In the genomic region with DNA sequence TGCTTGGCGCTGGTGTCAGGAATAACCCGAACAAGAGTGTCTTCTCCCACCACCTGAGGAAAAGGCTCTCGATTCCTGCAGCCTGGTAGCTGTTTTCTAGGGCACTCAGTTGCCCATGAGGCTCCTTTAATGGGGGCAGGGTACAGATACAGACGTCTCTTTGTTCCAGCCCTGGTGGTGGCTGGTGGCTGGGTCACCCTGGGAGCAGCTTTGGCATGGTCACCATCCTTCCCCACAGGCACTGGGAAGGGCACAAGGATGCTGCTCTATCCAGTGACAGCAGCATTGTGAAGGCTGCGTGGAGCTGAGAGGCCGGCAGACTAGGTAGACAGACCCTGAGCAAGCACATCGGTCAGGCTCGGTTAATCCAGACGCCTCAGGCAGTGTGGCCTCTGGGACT, we compare ENCODE assay signal across 19 mouse cellular contexts. TPM values are rescaled to one million over a fixed set of nuclear protein-coding genes. Genes with fewer than 3 reads are reported as not detected.
DNase-seq lines count a peak whose midpoint lies in the region; ATAC-seq and TF ChIP-seq lines count a peak whose summit lies in the region.
"Had no signal": no experiment of that assay in that cellular context is flagged by ENCODE, and none has a peak within 500 bp of the region (broad histone marks: within the 10 kb centered on the region; RNA-seq: fewer than 3 reads in every experiment).

No protein-coding gene starts in this region.

- peaks cover 63% of the 10 kb centered on the region for H3K36me3 ChIP-seq in macrophage (ENCODE audit: inconsistent target)

- no peak for DNase-seq in frontal cortex, postnatal 25 days (ENCODE audit: low spot score in 2 of 2)
- DNase-seq in layer of hippocampus, adult 2 months (ENCODE audit: low spot score in 2 of 2), result no peak
- DNase-seq in layer of hippocampus, adult 9-10 months (ENCODE audit: low spot score), result no peak
- peak; percentile 73 for DNase-seq in retina, postnatal 1 day
- DNase-seq in retina, embryonic 14.5 days (ENCODE audit: low spot score), result no peak
- DNase-seq: cerebellum, postnatal 14 days; heart, postnatal 14 days; kidney, adult 11 months; midbrain, embryonic 14.5 days; thymus, adult 18-20 months; thymus, postnatal 4 days had no signal

- 90% methylated on average over 9 of the region's 9 CpGs for WGBS in macrophage (ENCODE audit: missing documents)

- peak overlapping the region; percentile 90 for H3K27ac ChIP-seq in layer of hippocampus, adult 2 months
- H3K27ac ChIP-seq in macrophage, result peak overlapping the region; percentile 94; the same call in 1 of the 2 replicates
- H3K27ac ChIP-seq: kidney, postnatal 0 days; limb, embryonic 15.5 days; liver, embryonic 15.5 days had no signal

- H3K4me3 ChIP-seq in layer of hippocampus, adult 2 months, result no peak overlapping the region
- no peak overlapping the region for H3K4me3 ChIP-seq in macrophage (ENCODE audit: inconsistent target)
- H3K4me3 ChIP-seq: heart, embryonic 12.5 days; limb, embryonic 15.5 days; liver, embryonic 15.5 days had no signal

- peaks cover 98% of the 10 kb centered on the region for H3K79me2 ChIP-seq in macrophage (ENCODE audit: inconsistent target)

- TF ChIP-seq CTCF in layer of hippocampus, adult 2 months (conservative IDR thresholded peaks at IDR 0.05), result peak; percentile 59

- ATAC-seq in frontal cortex, adult (ENCODE audit: low TSS enrichment), result peak; percentile 66; the same call in 1 of the 2 replicates
- no peak for ATAC-seq in granulocyte monocyte progenitor cell, adult 5-6 weeks (replicated peaks; ENCODE audit: poor library complexity, severe bottlenecking)

RNA-seq across cellular contexts. Expression of a gene that starts 9.7 kb away (rescaled TPM):
- total RNA-seq in layer of hippocampus, adult 2 months (2021), result 10 to 100 TPM; 36.5 to 44.2 TPM
- not detected for total RNA-seq in macrophage (2018; cell fraction: chromatin; rRNA removed)
- under 1 TPM in 10 of 26 experiments, not detected in 16; 0.09 to 0.43 (median 0.13) TPM for total RNA-seq in macrophage (2018; cell fraction: cytosol; rRNA removed)
- total RNA-seq in macrophage (2018; cell fraction: nucleus; rRNA removed), result 1 to 10 TPM in 1 of 26 experiments, under 1 TPM in 2, not detected in 23; 0.35 to 1.7 (median 0.48) TPM
- polyA plus RNA-seq in macrophage (2018), result not detected in 3 replicates
- total RNA-seq in granulocyte monocyte progenitor cell, adult 5-6 weeks (2014; fragmentation: Nextera tagmentation), result 4.6 and 11.6 TPM in 2 replicates
- not detected in 2 replicates for total RNA-seq in granulocyte monocyte progenitor cell, adult 5-6 weeks (2017)
- total RNA-seq: megakaryocyte progenitor cell, adult 5-6 weeks had no signal

RNA-seq across cellular contexts. Expression of a gene that starts 19.7 kb away (rescaled TPM):
- 100 to 1,000 TPM; 216 to 232 TPM for total RNA-seq in layer of hippocampus, adult 2 months (2021)
- total RNA-seq in macrophage (2018; cell fraction: chromatin; rRNA removed), result 10 to 100 TPM; 43.1 to 85.5 (median 59.3) TPM
- 100 to 1,000 TPM; 142 to 211 (median 167) TPM for total RNA-seq in macrophage (2018; cell fraction: cytosol; rRNA removed)
- total RNA-seq in macrophage (2018; cell fraction: nucleus; rRNA removed), result 10 to 100 TPM; 35.1 to 99.4 (median 64.2) TPM
- 152 to 209 TPM (median 172 TPM) in 3 replicates for polyA plus RNA-seq in macrophage (2018)
- total RNA-seq in granulocyte monocyte progenitor cell, adult 5-6 weeks (2014; fragmentation: Nextera tagmentation), result 112 and 155 TPM in 2 replicates
- total RNA-seq in granulocyte monocyte progenitor cell, adult 5-6 weeks (2017), result 49.7 and 50.5 TPM in 2 replicates

RNA-seq across cellular contexts. Expression of a gene that starts 37.1 kb away (rescaled TPM):
- total RNA-seq in layer of hippocampus, adult 2 months (2021), result 10 to 100 TPM; 25.8 to 32.0 TPM
- total RNA-seq in macrophage (2018; cell fraction: chromatin; rRNA removed), result 10 to 100 TPM; 13.7 to 87.4 (median 42.2) TPM
- 100 to 1,000 TPM in 12 of 26 experiments, 10 to 100 TPM in 14; 30.7 to 271 (median 98.7) TPM for total RNA-seq in macrophage (2018; cell fraction: cytosol; rRNA removed)
- 100 to 1,000 TPM in 19 of 26 experiments, 10 to 100 TPM in 7; 25.3 to 303 (median 156) TPM for total RNA-seq in macrophage (2018; cell fraction: nucleus; rRNA removed)
- polyA plus RNA-seq in macrophage (2018), result 4.8 to 33.5 TPM (median 23.5 TPM) in 3 replicates
- total RNA-seq in granulocyte monocyte progenitor cell, adult 5-6 weeks (2014; fragmentation: Nextera tagmentation), result 11.8 and 15.7 TPM in 2 replicates
- 17.8 and 27.5 TPM in 2 replicates for total RNA-seq in granulocyte monocyte progenitor cell, adult 5-6 weeks (2017)

RNA-seq across cellular contexts. Expression of a gene that starts 38.0 kb away (rescaled TPM):
- 10 to 100 TPM; 43.6 to 46.9 TPM for total RNA-seq in layer of hippocampus, adult 2 months (2021)
- 100 to 1,000 TPM in 7 of 26 experiments, 10 to 100 TPM in 19; 41.8 to 182 (median 85.4) TPM for total RNA-seq in macrophage (2018; cell fraction: chromatin; rRNA removed)
- total RNA-seq in macrophage (2018; cell fraction: cytosol; rRNA removed), result 100 to 1,000 TPM; 103 to 247 (median 137) TPM
- 100 to 1,000 TPM in 25 of 26 experiments, 10 to 100 TPM in 1; 73.5 to 264 (median 143) TPM for total RNA-seq in macrophage (2018; cell fraction: nucleus; rRNA removed)
- polyA plus RNA-seq in macrophage (2018), result 165 to 276 TPM (median 174 TPM) in 3 replicates
- total RNA-seq in granulocyte monocyte progenitor cell, adult 5-6 weeks (2014; fragmentation: Nextera tagmentation), result 24.7 and 28.9 TPM in 2 replicates
- total RNA-seq in granulocyte monocyte progenitor cell, adult 5-6 weeks (2017), result 13.4 and 13.6 TPM in 2 replicates
